Mouse (Mus musculus) CH12.LX (cell line): ENCODE results near the gene Mink1. TPM values are rescaled to one million over a fixed set of nuclear protein-coding genes. Genes with fewer than 3 reads are reported as not detected.

Source experiments
- DNase-seq: peaks from one replicate; pipeline ENCODE4 v3.0.0-alpha.2; 2013; ENCODE audit errors: extremely low read depth
- H3K27ac ChIP-seq: 2 replicates; pipeline ENCODE4 v1.5.1; 2012; ENCODE audit warnings: low read depth, mild to moderate bottlenecking, control low read depth, moderate library complexity; ENCODE audit not compliant: insufficient read depth
- H3K27me3 ChIP-seq: replicated peaks from 2 replicates; pipeline ENCODE3; 2012; ENCODE audit warnings: inconsistent platforms
- H3K36me3 ChIP-seq, 2 experiments: replicated peaks in 1 of 2; 2 replicates each; pipeline versions ENCODE3 to v1.6.1; 2012; ENCODE audit warnings: inconsistent platforms in 1 of 2, low read length in 1 of 2, mild to moderate bottlenecking in 1 of 2, mixed read lengths in 1 of 2, moderate library complexity in 1 of 2; ENCODE audit not compliant: control insufficient read depth in 1 of 2, insufficient read depth in 1 of 2
- H3K4me1 ChIP-seq, 2 experiments: 2 replicates each; pipeline ENCODE4 v1.6.1; 2012; ENCODE audit warnings: inconsistent platforms in 1 of 2, moderate library complexity in 1 of 2; ENCODE audit not compliant: insufficient read depth in 2 of 2, control insufficient read depth in 1 of 2
- H3K4me2 ChIP-seq: 2 replicates; pipeline ENCODE4 v1.6.1; 2012; ENCODE audit warnings: low read depth, mild to moderate bottlenecking, control low read depth; ENCODE audit not compliant: poor library complexity, insufficient read depth, severe bottlenecking
- H3K4me3 ChIP-seq, 3 experiments: fragments of 150-350 bp in 1 of 3; sonication (generic) in 1 of 3; replicated peaks in 1 of 3; 2 replicates each; pipeline versions ENCODE3 to v1.5.1; 2011 to 2012; ENCODE audit warnings: low read depth in 2 of 3, low read length in 2 of 3, mild to moderate bottlenecking in 2 of 3, moderate library complexity in 2 of 3, control low read depth in 1 of 3, improper control_type of control experiment in 1 of 3, inconsistent platforms in 1 of 3, mixed read lengths in 1 of 3; ENCODE audit not compliant: poor library complexity in 1 of 3
- H3K79me2 ChIP-seq: replicated peaks from 2 replicates; pipeline ENCODE4 v1.6.1; 2012; ENCODE audit warnings: mild to moderate bottlenecking, moderate library complexity; ENCODE audit not compliant: control insufficient read depth, poor library complexity, insufficient read depth, severe bottlenecking; ENCODE audit errors: extremely low read depth
- H3K9ac ChIP-seq: 2 replicates; pipeline ENCODE4 v1.6.1; 2012; ENCODE audit warnings: low read depth, mild to moderate bottlenecking, control low read depth, moderate library complexity; ENCODE audit not compliant: insufficient read depth
- H3K9me3 ChIP-seq: replicated peaks from 2 replicates; pipeline ENCODE3; 2012; ENCODE audit warnings: low read length, inconsistent platforms, mixed read lengths
- BHLHE40 ChIP-seq: IDR thresholded peaks from 2 replicates; pipeline ENCODE4 v1.6.1; 2011; ENCODE audit warnings: mild to moderate bottlenecking, low read depth, low read length, improper control_type of control experiment
- CHD2 ChIP-seq: IDR thresholded peaks from 2 replicates; pipeline ENCODE4 v1.6.1; 2011; ENCODE audit warnings: low read length, improper control_type of control experiment
- CTCF ChIP-seq, 2 experiments: IDR thresholded peaks in 1 of 2; conservative IDR thresholded peaks in 1 of 2; 2 replicates each; pipeline ENCODE4 v1.5.1; 2011 to 2012; ENCODE audit warnings: low read depth in 2 of 2, low read length in 2 of 2, improper control_type of control experiment in 1 of 2, inconsistent platforms in 1 of 2, mild to moderate bottlenecking in 1 of 2, moderate library complexity in 1 of 2
- E2F4 ChIP-seq: IDR thresholded peaks from 2 replicates; pipeline ENCODE4 v1.6.1; 2011; ENCODE audit warnings: low read depth, low read length, improper control_type of control experiment; ENCODE audit not compliant: insufficient replicate concordance
- ELF1 ChIP-seq: IDR thresholded peaks from 2 replicates; pipeline ENCODE4 v1.6.1; 2014; ENCODE audit warnings: low read depth, mild to moderate bottlenecking, inconsistent platforms, low read length, improper control_type of control experiment
- EP300 ChIP-seq: IDR thresholded peaks from 2 replicates; pipeline ENCODE4 v1.6.1; 2011; ENCODE audit warnings: low read length, improper control_type of control experiment
- ETS1 ChIP-seq: conservative IDR thresholded peaks from 2 replicates; pipeline ENCODE4 v1.6.1; 2012; ENCODE audit warnings: low read depth, mild to moderate bottlenecking, inconsistent platforms, low read length, improper control_type of control experiment, moderate library complexity
- HCFC1 ChIP-seq: IDR thresholded peaks from 2 replicates; pipeline ENCODE4 v1.6.1; 2012; ENCODE audit warnings: low read depth, mild to moderate bottlenecking, inconsistent platforms, low read length, improper control_type of control experiment
- IRF4 ChIP-seq: IDR thresholded peaks from 2 replicates; pipeline ENCODE4 v1.6.1; 2014; ENCODE audit warnings: low read depth, mild to moderate bottlenecking, inconsistent platforms, low read length, improper control_type of control experiment
- JUN ChIP-seq: IDR thresholded peaks from 2 replicates; pipeline ENCODE4 v1.6.1; 2011; ENCODE audit warnings: low read depth, mild to moderate bottlenecking, low read length, improper control_type of control experiment, moderate library complexity; ENCODE audit not compliant: insufficient read depth
- KAT2A ChIP-seq: IDR thresholded peaks from 2 replicates; pipeline ENCODE4 v1.6.1; 2012; ENCODE audit warnings: low read length, improper control_type of control experiment, inconsistent platforms; ENCODE audit not compliant: insufficient replicate concordance
- MAFK ChIP-seq: IDR thresholded peaks from 2 replicates; pipeline ENCODE4 v1.6.1; 2011; ENCODE audit warnings: low read length, improper control_type of control experiment; ENCODE audit not compliant: insufficient replicate concordance
- MAX ChIP-seq: IDR thresholded peaks from 2 replicates; pipeline ENCODE4 v1.6.1; 2011; ENCODE audit warnings: low read length, improper control_type of control experiment
- MAZ ChIP-seq: IDR thresholded peaks from 2 replicates; pipeline ENCODE4 v1.6.1; 2012; ENCODE audit warnings: low read depth, mild to moderate bottlenecking, inconsistent platforms, low read length, improper control_type of control experiment, moderate library complexity
- MEF2A ChIP-seq: IDR thresholded peaks from 2 replicates; pipeline ENCODE4 v1.6.1; 2014; ENCODE audit warnings: low read depth, mild to moderate bottlenecking, inconsistent platforms, low read length, improper control_type of control experiment, borderline replicate concordance
- MXI1 ChIP-seq: IDR thresholded peaks from 2 replicates; pipeline ENCODE4 v1.6.1; 2011; ENCODE audit warnings: mild to moderate bottlenecking, low read depth, low read length, improper control_type of control experiment
- MYC ChIP-seq: IDR thresholded peaks from 2 replicates; pipeline ENCODE4 v1.6.1; 2011; ENCODE audit warnings: low read depth, mild to moderate bottlenecking, improper control_type of control experiment, low read length
- NELFE ChIP-seq: IDR thresholded peaks from 2 replicates; pipeline ENCODE4 v1.6.1; 2011; ENCODE audit warnings: low read depth, low read length, improper control_type of control experiment
- NRF1 ChIP-seq: IDR thresholded peaks from 2 replicates; pipeline ENCODE4 v1.6.1; 2014; ENCODE audit warnings: low read depth, mild to moderate bottlenecking, inconsistent platforms, low read length, improper control_type of control experiment, moderate library complexity
- PAX5 ChIP-seq: IDR thresholded peaks from 2 replicates; pipeline ENCODE4 v1.6.1; 2012; ENCODE audit warnings: low read length, inconsistent platforms, mixed read lengths
- POLR2A ChIP-seq: IDR thresholded peaks from 2 replicates; pipeline ENCODE4 v1.6.1; 2011; ENCODE audit warnings: low read depth, mild to moderate bottlenecking, improper control_type of control experiment, low read length
- POLR2AphosphoS2 ChIP-seq: IDR thresholded peaks from 2 replicates; pipeline ENCODE4 v1.6.1; 2011; ENCODE audit warnings: low read depth, low read length, improper control_type of control experiment
- RAD21 ChIP-seq: IDR thresholded peaks from 2 replicates; pipeline ENCODE4 v1.6.1; 2011; ENCODE audit warnings: low read depth, mild to moderate bottlenecking, low read length, improper control_type of control experiment, moderate library complexity
- SIN3A ChIP-seq: IDR thresholded peaks from 2 replicates; pipeline ENCODE4 v1.6.1; 2012; ENCODE audit warnings: low read length, improper control_type of control experiment, inconsistent platforms
- SMC3 ChIP-seq: IDR thresholded peaks from 2 replicates; pipeline ENCODE4 v1.6.1; 2011; ENCODE audit warnings: low read depth, low read length, improper control_type of control experiment
- TBP ChIP-seq: conservative IDR thresholded peaks from 2 replicates; pipeline ENCODE4 v1.6.1; 2011; ENCODE audit warnings: low read depth, low read length, improper control_type of control experiment
- TCF12 ChIP-seq: IDR thresholded peaks from 2 replicates; pipeline ENCODE4 v1.6.1; 2014; ENCODE audit warnings: low read depth, mild to moderate bottlenecking, inconsistent platforms, low read length, improper control_type of control experiment
- UBTF ChIP-seq: IDR thresholded peaks from 2 replicates; pipeline ENCODE4 v1.6.1; 2012; ENCODE audit warnings: low read depth, mild to moderate bottlenecking, inconsistent platforms, low read length, improper control_type of control experiment, moderate library complexity
- USF1 ChIP-seq: IDR thresholded peaks from 2 replicates; pipeline ENCODE4 v1.6.1; 2014; ENCODE audit warnings: low read depth, mild to moderate bottlenecking, inconsistent platforms, low read length, improper control_type of control experiment
- USF2 ChIP-seq: conservative IDR thresholded peaks from 2 replicates; pipeline ENCODE4 v1.6.1; 2011; ENCODE audit warnings: low read depth, low read length, improper control_type of control experiment
- ZC3H11A ChIP-seq: IDR thresholded peaks from 2 replicates; pipeline ENCODE4 v1.6.1; 2012; ENCODE audit warnings: low read depth, mild to moderate bottlenecking, inconsistent platforms, low read length, improper control_type of control experiment
- ZKSCAN1 ChIP-seq: IDR thresholded peaks from 2 replicates; pipeline ENCODE4 v1.6.1; 2012; ENCODE audit warnings: low read depth, inconsistent platforms, low read length, improper control_type of control experiment, borderline replicate concordance
- ZMIZ1 ChIP-seq: IDR thresholded peaks from 2 replicates; pipeline ENCODE4 v1.6.1; 2012; ENCODE audit warnings: low read depth, mild to moderate bottlenecking, inconsistent platforms, low read length, improper control_type of control experiment
- ZNF384 ChIP-seq: IDR thresholded peaks from 2 replicates; pipeline ENCODE4 v1.6.1; 2012; ENCODE audit warnings: low read depth, low read length, improper control_type of control experiment, inconsistent platforms
- dilution Hi-C: fragments of 300-500 bp; cut with MboI; formaldehyde crosslinking; loops from 2 replicates; pipeline ENCODE4 v1.14.3; 2020; ENCODE audit warnings: low sequenced_read_pairs; ENCODE audit not compliant: extremely low pct_unique_long_range_greater_than_20kb, extremely low pct_ligation_motif_present
- in situ Hi-C: fragments of 300-500 bp; cut with MboI; formaldehyde crosslinking; loops from 3 replicates; pipeline ENCODE4 v1.14.3; 2019; ENCODE audit warnings: low sequenced_read_pairs, low pct_ligation_motif_present, low pct_unique_long_range_greater_than_20kb, mixed read lengths
- polyA plus RNA-seq: library from polyadenylated mRNA; unstranded; fragments of >175 nt; gene quantifications from 2 replicates; pipeline ENCODE4 v1.2.1, GENCODE M21; 2012; ENCODE audit warnings: low read depth; ENCODE audit not compliant: insufficient read length
- total RNA-seq, 2 experiments: library from RNA; depleted of rRNA; stranded (reverse); fragments of 300-350 nt in 1 of 2; fragments of >200 nt in 1 of 2; gene quantifications; 2 replicates each; pipeline ENCODE4 v1.2.3; 2012 to 2014

The Mink1 gene
- total and polyA plus RNA-seq, 3 experiments, result 15.0 to 79.8 (median 31.2) TPM

GRCm38 (mm10) chr11:70655571-70656455, 93.1 kb downstream of the Mink1 start:
- TF ChIP-seq ZC3H11A, result no peak
- peak; percentile 56; the same call in 1 of the 2 replicates for TF ChIP-seq NELFE
- no peak for TF ChIP-seq CHD2
- TF ChIP-seq ELF1, result peak; percentile 45
- TF ChIP-seq HCFC1, result peak; percentile 40
- peak; percentile 94 for TF ChIP-seq BHLHE40
- peak; percentile 57; the same call in 1 of the 2 replicates for TF ChIP-seq ZMIZ1
- peak; percentile 90 for TF ChIP-seq MYC
- TF ChIP-seq USF2, result no peak
- TF ChIP-seq TBP, result peak; percentile 67; the same call in 1 of the 2 replicates
- TF ChIP-seq ZNF384, result peak; percentile 15; the same call in 1 of the 2 replicates
- TF ChIP-seq POLR2AphosphoS2, result no peak; the same call in 1 of the 2 replicates
- peak; percentile 89; the same call in 1 of the 2 replicates for TF ChIP-seq MXI1
- TF ChIP-seq MAZ, result peak; percentile 60; the same call in 1 of the 2 replicates
- TF ChIP-seq MAFK, result 0 out of 2 replicates have a peak, but pooled peaks have one; percentile 25
- TF ChIP-seq UBTF, result no peak; the same call in 1 of the 2 replicates
- TF ChIP-seq ZKSCAN1, result no peak
- TF ChIP-seq IRF4, result no peak
- peak; percentile 61; the same call in 1 of the 2 replicates for TF ChIP-seq KAT2A
- TF ChIP-seq SMC3, result no peak
- peak; percentile 74; the same call in 1 of the 2 replicates for TF ChIP-seq SIN3A
- TF ChIP-seq PAX5, result no peak
- no peak for TF ChIP-seq E2F4
- peak; percentile 52; the same call in 1 of the 2 replicates for TF ChIP-seq ETS1
- no peak for TF ChIP-seq MEF2A
- TF ChIP-seq POLR2A, result peak; percentile 55
- TF ChIP-seq JUN, result no peak
- TF ChIP-seq EP300, result peak; percentile 5; the same call in 1 of the 2 replicates
- peak; percentile 32; the same call in 1 of the 2 replicates for TF ChIP-seq NRF1
- no peak for TF ChIP-seq CTCF (conservative IDR thresholded peaks at IDR 0.05 in 1 of 2, IDR thresholded peaks at IDR 0.05 in 1 of 2; ENCODE audit: low read depth in 2 of 2, low read length in 2 of 2)
- peak; percentile 56 for TF ChIP-seq USF1
- TF ChIP-seq MAX, result peak; percentile 94
- TF ChIP-seq TCF12, result peak; percentile 45
- no peak for TF ChIP-seq RAD21
- no peaks in the 10 kb centered on the region for H3K27me3 ChIP-seq
- peak overlapping the region; percentile 95 for H3K27ac ChIP-seq
- H3K4me2 ChIP-seq, result peak overlapping the region; percentile 62
- H3K4me3 ChIP-seq, result peak overlapping the region; percentile 65 to 78 (median 69)
- H3K79me2 ChIP-seq, result peaks cover 36% of the 10 kb centered on the region
- no peaks in the 10 kb centered on the region for H3K9me3 ChIP-seq
- peak; percentile 64 for DNase-seq
- H3K36me3 ChIP-seq, result peaks cover 19 to 46% of the 10 kb centered on the region in 2 experiments
- peak overlapping the region; percentile 90 for H3K9ac ChIP-seq
- in situ Hi-C loops, result no loop called here
- dilution Hi-C loops, result no loop called here
- H3K4me1 ChIP-seq, result peaks cover 10 to 43% of the 10 kb centered on the region in 2 experiments
